Mouse (Mus musculus) midbrain, embryonic 10.5 days (tissue): ENCODE data around the gene Cacna1d. TPM values are rescaled to one million over a fixed set of nuclear protein-coding genes. Genes with fewer than 3 reads are reported as not detected.

ENCODE experiments used
- DNase-seq: peaks from one replicate; pipeline ENCODE4 v3.0.0-alpha.2; 2017; ENCODE audit warnings: low spot score
- H3K27ac ChIP-seq: fragments of 300-500 bp; sonication (generic); replicated peaks from 2 replicates; pipeline ENCODE4 v1.5.1; 2016; ENCODE audit warnings: mild to moderate bottlenecking
- H3K27me3 ChIP-seq: fragments of 300-500 bp; sonication (generic); 2 replicates; pipeline ENCODE4 v1.6.1; 2016; ENCODE audit warnings: low read depth, mild to moderate bottlenecking; ENCODE audit not compliant: poor library complexity, severe bottlenecking
- H3K36me3 ChIP-seq: fragments of 300-500 bp; sonication (generic); 2 replicates; pipeline ENCODE4 v1.6.1; 2016; ENCODE audit warnings: mild to moderate bottlenecking, moderate library complexity
- H3K4me1 ChIP-seq: fragments of 300-500 bp; sonication (generic); 2 replicates; pipeline ENCODE4 v1.6.1; 2016
- H3K4me3 ChIP-seq: fragments of 300-500 bp; sonication (generic); 2 replicates; pipeline ENCODE4 v1.5.1; 2016; ENCODE audit warnings: mild to moderate bottlenecking, moderate library complexity
- H3K9me3 ChIP-seq: fragments of 300-500 bp; sonication (generic); replicated peaks from 2 replicates; pipeline ENCODE4 v1.6.1; 2016; ENCODE audit warnings: mild to moderate bottlenecking
- WGBS: fragments of 180-500 bp; shearing (Covaris S2); methylation state at CpG from one replicate; pipeline ENCODE4 v1.1.7; 2016; 5-methylcytosine and 5-hydroxymethylcytosine counted together
- polyA plus RNA-seq: library from polyadenylated mRNA; unstranded; fragments of >200 nt; fragmentation: Nextera tagmentation; extraction: Ambion mirVana; gene quantifications from 2 replicates; pipeline ENCODE4 v1.2.1, GENCODE M21; 2016

Gene Cacna1d
- polyA plus RNA-seq, 1 experiment from 2014 or later = 0.90 TPM

- H3K4me3 ChIP-seq = 0 out of 2 replicates have a peak overlapping the region, but pooled peaks have one; percentile 21
- no peak overlapping the region for H3K27ac ChIP-seq
- peaks cover 30% of the 10 kb centered on the region for H3K27me3 ChIP-seq
- H3K4me1 ChIP-seq = peaks cover 15% of the 10 kb centered on the region
- DNase-seq = no peak
- H3K9me3 ChIP-seq = no peaks in the 10 kb centered on the region
- WGBS = 26% methylated on average over 13 of the region's 13 CpGs
- no peaks in the 10 kb centered on the region for H3K36me3 ChIP-seq
Observed at GRCm38 (mm10) chr14:30455801-30456595, 35.3 kb downstream of the Cacna1d start.

DNA sequence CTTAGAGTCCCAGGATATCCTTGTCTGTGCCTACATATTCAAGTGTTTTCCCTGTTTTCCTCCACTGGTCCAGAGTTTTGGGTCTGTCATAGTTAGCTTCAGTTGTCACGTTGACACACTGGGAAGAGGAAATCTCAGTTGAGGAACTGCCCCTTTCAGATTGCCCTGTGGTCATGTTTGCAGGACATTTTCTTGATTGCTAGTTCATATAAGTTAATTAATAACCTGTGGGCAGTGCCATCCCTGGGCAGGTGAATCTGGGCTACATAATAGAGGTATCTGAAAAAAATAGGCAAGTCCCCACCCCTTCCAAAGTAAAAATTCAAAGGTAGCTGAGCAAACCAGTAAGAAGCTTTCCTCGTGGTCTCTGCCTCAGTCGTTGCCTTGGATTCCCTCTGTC lies 51.3 kb downstream of the Cacna1d start:
- 85% methylated on average over 3 of the region's 3 CpGs for WGBS
- H3K4me3 ChIP-seq = no peak overlapping the region
- H3K4me1 ChIP-seq = no peaks in the 10 kb centered on the region
- H3K9me3 ChIP-seq = no peaks in the 10 kb centered on the region
- DNase-seq = no peak
- H3K27me3 ChIP-seq = no peaks in the 10 kb centered on the region
- H3K27ac ChIP-seq = no peak overlapping the region
- no peaks in the 10 kb centered on the region for H3K36me3 ChIP-seq

- DNase-seq = no peak
- no peak overlapping the region for H3K27ac ChIP-seq
- H3K4me3 ChIP-seq = no peak overlapping the region
- WGBS = 91% methylated on average over 5 of the region's 5 CpGs
- H3K4me1 ChIP-seq = peaks cover 6% of the 10 kb centered on the region
- no peaks in the 10 kb centered on the region for H3K27me3 ChIP-seq
- H3K9me3 ChIP-seq = no peaks in the 10 kb centered on the region
- no peaks in the 10 kb centered on the region for H3K36me3 ChIP-seq
Observed at GRCm38 (mm10) chr14:30435316-30435715, 55.9 kb downstream of the Cacna1d start.

- 62% methylated on average over 5 of the region's 5 CpGs for WGBS
Observed at GRCm38 (mm10) chr14:30430446-30430845, 60.8 kb downstream of the Cacna1d start.

DNA sequence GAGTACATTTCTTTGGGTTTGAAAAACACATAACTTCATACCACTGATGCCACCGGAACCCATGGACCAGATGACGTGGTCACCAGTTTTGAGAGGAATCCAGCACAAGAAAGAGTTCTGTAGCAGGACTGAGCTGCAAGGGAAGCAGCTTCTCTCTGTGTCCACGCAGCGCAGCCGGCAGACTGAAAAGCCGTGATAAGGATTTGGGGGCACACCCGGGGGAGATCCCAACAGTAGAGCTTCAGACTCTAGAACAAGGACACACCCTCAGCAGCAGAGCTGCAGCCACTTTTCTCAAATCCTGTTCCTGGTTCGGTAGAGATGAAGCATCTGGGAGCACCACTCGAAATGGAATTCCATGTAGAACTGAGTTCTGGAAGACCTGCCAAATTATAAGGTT lies 61.2 kb downstream of the Cacna1d start:
- H3K9me3 ChIP-seq = no peaks in the 10 kb centered on the region
- 90% methylated on average over 9 of the region's 9 CpGs for WGBS

More at GRCm38 (mm10) chr14:30430446-30430845, 60.8 kb downstream of the Cacna1d start:
- no peaks in the 10 kb centered on the region for H3K36me3 ChIP-seq
- peaks cover 15% of the 10 kb centered on the region for H3K4me1 ChIP-seq
- H3K4me3 ChIP-seq = no peak overlapping the region
- no peaks in the 10 kb centered on the region for H3K27me3 ChIP-seq
- H3K27ac ChIP-seq = no peak overlapping the region
- H3K9me3 ChIP-seq = no peaks in the 10 kb centered on the region
- DNase-seq = no peak

DNA sequence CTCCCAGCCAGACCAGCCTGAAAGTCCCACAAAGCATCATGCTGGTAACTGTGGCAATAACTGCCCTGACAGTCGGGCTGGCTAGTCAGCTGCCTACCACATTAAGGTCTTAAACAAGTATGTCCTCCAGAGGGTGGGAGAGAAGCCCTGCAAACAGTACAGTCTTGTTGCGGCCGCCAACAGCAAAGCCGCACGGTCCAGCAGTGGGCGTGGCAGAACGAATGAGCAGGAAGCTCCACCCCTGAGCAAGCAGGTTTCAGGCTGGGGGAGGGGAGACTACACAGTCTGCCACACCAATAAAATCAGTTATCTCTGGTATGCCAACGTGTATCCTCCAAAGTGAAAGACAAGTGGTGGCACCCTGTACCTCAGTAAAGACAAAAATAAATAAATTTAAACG lies 61.6 kb downstream of the Cacna1d start:
- no peaks in the 10 kb centered on the region for H3K9me3 ChIP-seq
- DNase-seq = no peak
- no peaks in the 10 kb centered on the region for H3K36me3 ChIP-seq
- H3K27ac ChIP-seq = no peak overlapping the region
- H3K4me3 ChIP-seq = no peak overlapping the region
- 80% methylated on average over 9 of the region's 9 CpGs for WGBS
- H3K27me3 ChIP-seq = no peaks in the 10 kb centered on the region
- H3K4me1 ChIP-seq = peaks cover 15% of the 10 kb centered on the region

More for the DNA sequence above, 61.2 kb downstream of the Cacna1d start:
- Histone ChIP-seq H3K27me3 (no peaks in the 10 kb centered on the region), H3K36me3 (no peaks in the 10 kb centered on the region), H3K4me1 (peaks cover 15% of the 10 kb centered on the region), H3K27ac (no peak overlapping the region), H3K4me3 (no peak overlapping the region)
- no peak for DNase-seq

DNA sequence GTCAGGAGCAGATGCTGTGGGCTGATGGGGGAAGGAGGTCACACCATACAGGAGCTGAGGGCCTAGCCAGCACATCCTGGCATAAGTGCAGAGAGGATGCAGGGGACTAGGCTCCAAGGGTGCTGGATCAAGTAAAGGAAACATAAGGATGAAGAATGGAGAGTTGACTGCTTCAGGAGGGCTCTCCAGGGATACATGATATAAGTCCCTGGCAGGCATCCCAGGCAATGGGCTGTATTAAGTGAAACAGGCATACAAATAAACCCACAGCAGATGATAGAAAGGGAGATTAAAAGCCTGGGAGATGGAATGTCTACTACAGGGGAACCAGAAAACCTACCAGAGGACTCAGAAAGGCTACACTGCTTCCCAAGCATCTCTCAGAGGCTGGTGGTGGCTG lies 62.5 kb downstream of the Cacna1d start:
- no peak for DNase-seq
- Histone ChIP-seq H3K27ac (no peak overlapping the region), H3K4me3 (no peak overlapping the region), H3K27me3 (no peaks in the 10 kb centered on the region), H3K36me3 (no peaks in the 10 kb centered on the region), H3K4me1 (peaks cover 15% of the 10 kb centered on the region), H3K9me3 (no peaks in the 10 kb centered on the region)

- Histone ChIP-seq H3K4me1 (peaks cover 15% of the 10 kb centered on the region), H3K27me3 (no peaks in the 10 kb centered on the region), H3K9me3 (no peaks in the 10 kb centered on the region), H3K27ac (no peak overlapping the region), H3K36me3 (no peaks in the 10 kb centered on the region), H3K4me3 (no peak overlapping the region)
- WGBS = 48% methylated on average over 4 of the region's 4 CpGs
- no peak for DNase-seq
Observed at GRCm38 (mm10) chr14:30425876-30426275, 65.4 kb downstream of the Cacna1d start.

DNA sequence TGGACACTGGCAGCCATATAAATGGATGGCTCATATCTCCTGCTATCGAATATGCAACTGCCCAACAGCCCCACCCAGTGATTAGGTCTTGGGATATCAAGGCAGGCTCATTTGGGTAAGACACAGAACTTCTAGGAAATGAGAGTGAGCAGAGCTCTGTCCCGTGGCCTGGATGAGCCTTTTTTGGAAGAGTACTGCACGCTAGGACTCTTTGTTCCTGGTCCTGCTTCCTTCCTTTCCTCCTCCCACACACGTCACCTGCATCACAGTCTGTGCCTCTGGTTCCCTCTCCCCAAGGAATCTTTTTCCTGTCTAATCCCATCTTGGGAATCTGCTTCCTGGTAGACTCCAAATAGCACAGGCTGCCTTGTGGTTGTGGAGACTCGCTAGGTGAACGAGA lies 66.1 kb downstream of the Cacna1d start:
- H3K4me3 ChIP-seq = no peak overlapping the region
- no peak for DNase-seq
- no peaks in the 10 kb centered on the region for H3K27me3 ChIP-seq
- WGBS = 85% methylated on average over 6 of the region's 6 CpGs
- H3K9me3 ChIP-seq = no peaks in the 10 kb centered on the region
- H3K27ac ChIP-seq = no peak overlapping the region
- H3K36me3 ChIP-seq = no peaks in the 10 kb centered on the region
- H3K4me1 ChIP-seq = peaks cover 8% of the 10 kb centered on the region

GRCm38 (mm10) chr14:30424638-30425037 lies 66.6 kb downstream of the Cacna1d start:
- DNase-seq = no peak
- 85% methylated on average over 4 of the region's 4 CpGs for WGBS
- Histone ChIP-seq H3K27me3 (no peaks in the 10 kb centered on the region), H3K9me3 (no peaks in the 10 kb centered on the region), H3K4me1 (peaks cover 5% of the 10 kb centered on the region; the same call in 1 of the 2 replicates), H3K4me3 (no peak overlapping the region), H3K36me3 (no peaks in the 10 kb centered on the region), H3K27ac (no peak overlapping the region)

DNA sequence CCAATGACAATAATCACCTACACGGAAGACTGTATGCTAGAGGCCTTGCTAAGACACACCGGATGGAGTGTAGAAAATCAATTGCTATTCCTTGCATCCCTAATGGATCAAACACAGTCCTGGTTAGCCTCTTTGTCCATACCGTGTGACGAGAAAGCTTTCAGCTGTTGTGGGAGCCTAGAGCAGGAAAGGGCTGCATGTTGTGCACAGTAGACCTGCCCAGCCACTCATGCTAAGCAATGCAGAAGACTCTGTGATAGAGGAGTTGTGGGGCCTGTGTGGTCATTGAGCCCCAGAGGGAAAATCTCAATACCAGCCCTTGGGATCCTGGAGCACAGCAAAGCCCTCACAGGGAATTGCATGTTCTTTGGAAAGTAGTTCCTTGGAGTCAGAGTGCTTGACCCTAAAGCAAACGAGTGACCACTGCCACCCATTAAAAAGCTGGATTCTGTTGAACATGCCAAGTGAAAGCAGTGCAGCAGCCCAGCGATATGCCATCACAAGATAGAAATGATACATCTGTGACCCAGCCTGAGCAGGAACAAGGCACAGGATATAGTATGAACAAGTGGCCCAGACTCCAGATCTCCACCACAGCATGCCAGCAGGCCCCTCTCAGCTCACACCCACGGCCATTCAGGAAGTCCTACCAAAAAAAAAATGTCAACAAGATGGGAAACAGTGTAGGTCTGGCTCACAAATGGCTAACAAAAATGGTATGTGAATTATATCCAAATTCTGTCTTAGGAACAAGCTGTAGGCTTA lies 68.7 kb downstream of the Cacna1d start:
- Histone ChIP-seq H3K27me3 (no peaks in the 10 kb centered on the region), H3K4me1 (peaks cover 5% of the 10 kb centered on the region; the same call in 1 of the 2 replicates), H3K4me3 (no peak overlapping the region), H3K27ac (no peak overlapping the region), H3K36me3 (no peaks in the 10 kb centered on the region), H3K9me3 (no peaks in the 10 kb centered on the region)
- DNase-seq = no peak
- 88% methylated on average over 7 of the region's 7 CpGs for WGBS

GRCm38 (mm10) chr14:30419458-30419857 lies 71.8 kb downstream of the Cacna1d start:
- DNase-seq = no peak
- 92% methylated on average over 7 of the region's 7 CpGs for WGBS
- no peaks in the 10 kb centered on the region for H3K27me3 ChIP-seq

GRCm38 (mm10) chr14:30419046-30419445 lies 72.2 kb downstream of the Cacna1d start:
- H3K27me3 ChIP-seq = no peaks in the 10 kb centered on the region
- H3K27ac ChIP-seq = no peak overlapping the region
- H3K9me3 ChIP-seq = no peaks in the 10 kb centered on the region
- DNase-seq = no peak
- no peaks in the 10 kb centered on the region for H3K36me3 ChIP-seq
- WGBS = 87% methylated on average over 6 of the region's 6 CpGs
- H3K4me1 ChIP-seq = no peaks in the 10 kb centered on the region
- no peak overlapping the region for H3K4me3 ChIP-seq

More at GRCm38 (mm10) chr14:30419458-30419857, 71.8 kb downstream of the Cacna1d start:
- no peak overlapping the region for H3K4me3 ChIP-seq
- H3K4me1 ChIP-seq = no peaks in the 10 kb centered on the region
- no peaks in the 10 kb centered on the region for H3K9me3 ChIP-seq
- no peak overlapping the region for H3K27ac ChIP-seq
- no peaks in the 10 kb centered on the region for H3K36me3 ChIP-seq
